Mouse (Mus musculus) left cerebral cortex, postnatal 36 days (tissue): ENCODE results near the gene Atg4a-ps. TPM values are rescaled to one million over a fixed set of nuclear protein-coding genes. Genes with fewer than 3 reads are reported as not detected.

Source experiments
- microRNA-seq: library from miRNA; unstranded; fragments of <30 nt; microRNA quantifications from one replicate; pipeline ENCODE4 v1.2.0, GENCODE M21; 2022
- total RNA-seq, 2 experiments: library from RNA; stranded (reverse); gene quantifications; 2 replicates each; pipeline ENCODE4 v1.2.3; 2021

Gene Atg4a-ps
- total RNA-seq, 2 experiments from 2014 or later: 0.62 TPM; not detected in 1

Small RNA genes within 50 kb of the gene (microRNA-seq; reads per million reads assigned to microRNA genes)
- gene Gm25325: not detected

Other genes starting within 250 kb of the Atg4a-ps start
- 10 to 100 TPM; 19.0 to 24.1 TPM for gene Syt6, start 70.8 kb downstream of the Atg4a-ps start, total RNA-seq
- 10 to 100 TPM; 12.7 to 13.3 TPM for gene Olfml3, start 91.9 kb upstream of the Atg4a-ps start, total RNA-seq
- gene Gm10964, start 93.3 kb upstream of the Atg4a-ps start, total RNA-seq: not detected
- gene Hipk1, start 145.5 kb upstream of the Atg4a-ps start, total RNA-seq: 100 to 1,000 TPM; 110 to 129 TPM
- gene Dclre1b, start 163.4 kb upstream of the Atg4a-ps start, total RNA-seq: 10 to 100 TPM; 10.6 to 11.0 TPM
- 10 to 100 TPM; 12.1 to 14.3 TPM for gene Ap4b1, start 163.5 kb upstream of the Atg4a-ps start, total RNA-seq
- gene Gm43064, start 163.5 kb upstream of the Atg4a-ps start, total RNA-seq: 1 to 10 TPM in 1 of 2 experiments, under 1 TPM in 1; 0.15 to 1.0 TPM
- gene Bcl2l15, start 186.5 kb upstream of the Atg4a-ps start, total RNA-seq: 1 to 10 TPM in 1 of 2 experiments, under 1 TPM in 1; 0.47 to 1.2 TPM
- gene Ptpn22, start 213.7 kb upstream of the Atg4a-ps start, total RNA-seq: 1 to 10 TPM; 1.4 to 1.6 TPM